Mouse (Mus musculus) MEL (cell line): ENCODE results near the gene 1190005I06Rik. TPM values are rescaled to one million over a fixed set of nuclear protein-coding genes. Genes with fewer than 3 reads are reported as not detected.

Source experiments
- DNase-seq: peaks from one replicate; pipeline ENCODE4 v3.0.0; 2011; ENCODE audit warnings: low read depth, low spot score
- H3K27ac ChIP-seq: 2 replicates; pipeline ENCODE4 v1.5.1; 2012; ENCODE audit warnings: low read depth, mild to moderate bottlenecking, control low read depth, low read length, moderate library complexity; ENCODE audit not compliant: control insufficient read depth
- H3K27me3 ChIP-seq, 2 experiments: fragments of 150-350 bp in 1 of 2; sonication (generic) in 1 of 2; 2 replicates each; pipeline ENCODE4 v1.6.1; 2012; ENCODE audit warnings: low read length in 2 of 2, mild to moderate bottlenecking in 2 of 2, improper control_type of control experiment in 1 of 2, moderate library complexity in 1 of 2; ENCODE audit not compliant: insufficient read depth in 2 of 2, control insufficient read depth in 1 of 2
- H3K36me3 ChIP-seq, 2 experiments: 2 replicates each; pipeline ENCODE4 v1.6.1; 2012 to 2014; ENCODE audit warnings: low read length in 2 of 2, improper control_type of control experiment in 1 of 2, inconsistent platforms in 1 of 2, mild to moderate bottlenecking in 1 of 2; ENCODE audit not compliant: insufficient read depth in 2 of 2, control insufficient read depth in 1 of 2
- H3K4me1 ChIP-seq, 2 experiments: fragments of 150-350 bp in 1 of 2; sonication (generic) in 1 of 2; 2 replicates each; pipeline ENCODE4 v1.6.1; 2012; ENCODE audit warnings: low read length in 2 of 2, improper control_type of control experiment in 1 of 2, mild to moderate bottlenecking in 1 of 2; ENCODE audit not compliant: insufficient read depth in 2 of 2, control insufficient read depth in 1 of 2
- H3K4me3 ChIP-seq, 2 experiments: fragments of 150-350 bp in 1 of 2; sonication (generic) in 1 of 2; 2 replicates each; pipeline ENCODE4 v1.5.1; 2012; ENCODE audit warnings: low read depth in 2 of 2, low read length in 2 of 2, mild to moderate bottlenecking in 2 of 2, moderate library complexity in 2 of 2, control low read depth in 1 of 2, improper control_type of control experiment in 1 of 2; ENCODE audit not compliant: control insufficient read depth in 1 of 2, insufficient read depth in 1 of 2
- H3K79me2 ChIP-seq: 2 replicates; pipeline ENCODE4 v1.6.1; 2012; ENCODE audit warnings: mild to moderate bottlenecking, low read length, moderate library complexity; ENCODE audit not compliant: control insufficient read depth, poor library complexity, insufficient read depth
- H3K9ac ChIP-seq: 2 replicates; pipeline ENCODE4 v1.6.1; 2012; ENCODE audit warnings: low read depth, mild to moderate bottlenecking, control low read depth, low read length, moderate library complexity; ENCODE audit not compliant: control insufficient read depth, poor library complexity, severe bottlenecking
- H3K9me3 ChIP-seq: fragments of 150-350 bp; sonication (generic); replicated peaks from 2 replicates; pipeline ENCODE4 v1.6.1; 2012; ENCODE audit warnings: mild to moderate bottlenecking, low read length, improper control_type of control experiment, moderate library complexity; ENCODE audit not compliant: insufficient read depth
- CHD1 ChIP-seq: IDR thresholded peaks from 2 replicates; pipeline ENCODE4 v1.6.1; 2012; ENCODE audit warnings: low read depth, mild to moderate bottlenecking, inconsistent platforms, low read length, improper control_type of control experiment
- CHD2 ChIP-seq: IDR thresholded peaks from 2 replicates; pipeline ENCODE4 v1.6.1; 2011; ENCODE audit warnings: low read length, improper control_type of control experiment
- GATA1 ChIP-seq: IDR thresholded peaks from 2 replicates; pipeline ENCODE4 v1.6.1; 2011; ENCODE audit warnings: low read depth, low read length, improper control_type of control experiment
- HCFC1 ChIP-seq: IDR thresholded peaks from 2 replicates; pipeline ENCODE4 v1.6.1; 2012; ENCODE audit warnings: low read depth, mild to moderate bottlenecking, inconsistent platforms, low read length, improper control_type of control experiment, moderate library complexity
- MAX ChIP-seq: IDR thresholded peaks from 2 replicates; pipeline ENCODE4 v1.6.1; 2011; ENCODE audit warnings: low read length, improper control_type of control experiment
- MYB ChIP-seq: IDR thresholded peaks from 2 replicates; pipeline ENCODE4 v1.6.1; 2011; ENCODE audit warnings: mild to moderate bottlenecking, low read depth, low read length, improper control_type of control experiment
- NELFE ChIP-seq: IDR thresholded peaks from 2 replicates; pipeline ENCODE4 v1.6.1; 2011; ENCODE audit warnings: low read depth, low read length, improper control_type of control experiment
- NRF1 ChIP-seq: IDR thresholded peaks from 2 replicates; pipeline ENCODE4 v1.6.1; 2014; ENCODE audit warnings: low read depth, mild to moderate bottlenecking, inconsistent platforms, low read length, improper control_type of control experiment, moderate library complexity; ENCODE audit not compliant: poor library complexity, insufficient read depth, severe bottlenecking
- RCOR1 ChIP-seq: IDR thresholded peaks from 2 replicates; pipeline ENCODE4 v1.6.1; 2012; ENCODE audit warnings: low read depth, mild to moderate bottlenecking, inconsistent platforms, low read length, improper control_type of control experiment
- SIN3A ChIP-seq: IDR thresholded peaks from 2 replicates; pipeline ENCODE4 v1.6.1; 2012; ENCODE audit warnings: low read length, improper control_type of control experiment, inconsistent platforms
- USF1 ChIP-seq: IDR thresholded peaks from 2 replicates; pipeline ENCODE4 v1.6.1; 2014; ENCODE audit warnings: low read depth, mild to moderate bottlenecking, inconsistent platforms, low read length, improper control_type of control experiment, moderate library complexity
- USF2 ChIP-seq, 2 experiments: IDR thresholded peaks; 2 replicates each; pipeline ENCODE4 v1.6.1; 2011 to 2012; ENCODE audit warnings: improper control_type of control experiment in 2 of 2, low read length in 2 of 2, borderline replicate concordance in 1 of 2, inconsistent platforms in 1 of 2, low read depth in 1 of 2, mild to moderate bottlenecking in 1 of 2; ENCODE audit not compliant: insufficient read depth in 1 of 2
- ZC3H11A ChIP-seq: IDR thresholded peaks from 2 replicates; pipeline ENCODE4 v1.6.1; 2012; ENCODE audit warnings: low read depth, mild to moderate bottlenecking, inconsistent platforms, low read length, improper control_type of control experiment
- ZKSCAN1 ChIP-seq: IDR thresholded peaks from 2 replicates; pipeline ENCODE4 v1.6.1; 2012; ENCODE audit warnings: low read depth, mild to moderate bottlenecking, inconsistent platforms, low read length, improper control_type of control experiment, moderate library complexity
- ZMIZ1 ChIP-seq: IDR thresholded peaks from 2 replicates; pipeline ENCODE4 v1.6.1; 2012; ENCODE audit warnings: low read depth, mild to moderate bottlenecking, inconsistent platforms, low read length, improper control_type of control experiment, moderate library complexity
- ZNF384 ChIP-seq: IDR thresholded peaks from 2 replicates; pipeline ENCODE4 v1.6.1; 2012; ENCODE audit warnings: low read depth, mild to moderate bottlenecking, inconsistent platforms, low read length, improper control_type of control experiment
- polyA plus RNA-seq, 2 experiments: library from polyadenylated mRNA; stranded (reverse) in 1 of 2; unstranded in 1 of 2; fragments of >175 nt in 1 of 2; fragments of >200 nt in 1 of 2; gene quantifications; 2 replicates each; pipeline versions ENCODE4 v1.2.1 to v1.2.4; 2012; ENCODE audit warnings: low replicate concordance in 2 of 2, low read depth in 1 of 2; ENCODE audit not compliant: insufficient read length in 2 of 2, insufficient read depth in 1 of 2, missing spikeins in 1 of 2
- total RNA-seq: library from RNA; depleted of rRNA; stranded (reverse); fragments of 300-350 nt; gene quantifications from 2 replicates; pipeline ENCODE4 v1.2.3, GENCODE M21; 2012

The 1190005I06Rik gene
- total and polyA plus RNA-seq, 3 experiments: 2.1 to 2.3 TPM; not detected in 1

DNA sequence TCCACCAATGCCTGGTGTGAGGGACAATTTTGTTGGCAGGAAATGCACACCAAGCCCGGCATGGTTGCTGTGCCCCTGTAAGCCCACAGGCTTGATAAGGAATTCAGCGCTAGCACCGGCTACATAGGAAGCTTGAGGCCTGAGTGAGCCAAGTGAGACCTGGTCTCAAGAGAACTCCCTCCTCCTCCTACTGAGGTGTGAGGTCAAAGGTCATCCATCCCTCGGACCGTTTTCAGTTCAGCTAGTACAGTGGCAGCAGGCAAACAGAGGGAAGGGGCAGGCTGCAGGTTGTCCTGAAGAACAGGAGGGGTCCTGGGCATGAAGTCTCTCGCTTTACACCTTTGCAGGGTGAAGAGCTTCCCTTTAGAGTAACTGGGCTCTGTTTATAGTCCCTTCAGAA lies 16.6 kb downstream of the 1190005I06Rik start:
- TF ChIP-seq HCFC1 (no peak), USF2 (IDR thresholded peaks at IDR 0.05; ENCODE audit: borderline replicate concordance in 1 of 2, insufficient read depth in 1 of 2, low read depth in 1 of 2, low read length in 2 of 2) (no peak), SIN3A (no peak), ZNF384 (no peak), USF1 (no peak), MYB (no peak), CHD2 (no peak), MAX (no peak), GATA1 (no peak), ZKSCAN1 (no peak), RCOR1 (no peak), NRF1 (no peak), NELFE (no peak), ZC3H11A (no peak)
- no peaks in the 10 kb centered on the region for H3K27me3 ChIP-seq
- H3K4me3 ChIP-seq: no peak overlapping the region
- no peak overlapping the region for H3K9ac ChIP-seq
- no peaks in the 10 kb centered on the region; a peak in 1 of 4 replicates for H3K36me3 ChIP-seq
- H3K27ac ChIP-seq: no peak overlapping the region
- no peaks in the 10 kb centered on the region for H3K4me1 ChIP-seq
- no peaks in the 10 kb centered on the region for H3K9me3 ChIP-seq
- DNase-seq: no peak
- H3K79me2 ChIP-seq: no peaks in the 10 kb centered on the region

DNA sequence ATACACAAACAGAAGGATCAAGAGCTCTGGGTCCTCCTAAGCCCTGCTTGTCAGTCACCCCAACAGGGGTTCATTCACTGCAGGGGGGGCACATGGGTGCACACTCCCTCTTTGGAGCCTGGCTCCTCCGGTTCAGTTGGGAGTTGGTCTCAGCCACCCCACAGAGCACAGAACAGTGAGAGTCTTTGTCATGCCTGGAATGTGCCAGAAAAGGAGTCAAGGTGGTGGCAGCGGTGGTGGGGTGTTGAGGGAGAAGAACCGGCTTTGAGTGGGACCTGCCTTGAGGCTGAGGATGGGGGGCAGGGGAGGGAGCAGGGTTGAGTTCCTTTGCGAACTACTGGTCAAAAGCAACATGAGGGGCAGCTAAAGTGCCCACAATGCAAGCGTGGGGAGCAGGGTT lies 17.4 kb downstream of the 1190005I06Rik start:
- no peak overlapping the region for H3K4me3 ChIP-seq
- no peaks in the 10 kb centered on the region for H3K4me1 ChIP-seq
- H3K36me3 ChIP-seq: no peaks in the 10 kb centered on the region; a peak in 1 of 4 replicates
- no peak for TF ChIP-seq ZMIZ1
- no peaks in the 10 kb centered on the region for H3K27me3 ChIP-seq
- H3K79me2 ChIP-seq: no peaks in the 10 kb centered on the region
- H3K9ac ChIP-seq: no peak overlapping the region
- no peak overlapping the region for H3K27ac ChIP-seq
- DNase-seq: no peak
- no peaks in the 10 kb centered on the region for H3K9me3 ChIP-seq

DNA sequence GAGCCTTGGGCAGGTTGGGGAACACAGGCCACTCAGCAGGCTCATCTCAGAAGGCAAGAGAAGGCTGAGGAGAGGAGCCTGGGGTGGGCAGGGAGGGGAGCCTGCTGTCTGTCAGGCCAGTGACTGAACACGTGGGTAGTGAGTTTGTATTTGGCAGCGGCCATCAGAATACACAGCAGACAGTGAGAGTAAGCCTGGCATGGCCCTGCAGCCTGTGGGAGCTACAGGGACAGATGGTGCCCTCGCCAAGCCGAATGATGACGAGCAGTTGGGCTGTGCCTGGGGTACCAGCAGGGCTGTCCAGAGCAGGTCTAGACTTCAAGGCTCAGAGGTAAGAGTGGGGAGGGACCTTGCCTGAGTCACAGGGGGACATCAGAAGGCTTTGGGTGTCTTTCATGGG lies 20.1 kb downstream of the 1190005I06Rik start:
- Histone ChIP-seq H3K79me2 (no peaks in the 10 kb centered on the region), H3K9ac (no peak overlapping the region), H3K4me1 (no peaks in the 10 kb centered on the region), H3K36me3 (peaks cover 0 to 2% of the 10 kb centered on the region in 2 experiments; a peak in 1 of 4 replicates), H3K27ac (no peak overlapping the region), H3K27me3 (no peaks in the 10 kb centered on the region), H3K9me3 (no peaks in the 10 kb centered on the region), H3K4me3 (no peak overlapping the region)
- no peak for DNase-seq
- TF ChIP-seq CHD1: no peak
- TF ChIP-seq NRF1: no peak
